ENCODE assay signal across 17 mouse cellular contexts in the genomic region with DNA sequence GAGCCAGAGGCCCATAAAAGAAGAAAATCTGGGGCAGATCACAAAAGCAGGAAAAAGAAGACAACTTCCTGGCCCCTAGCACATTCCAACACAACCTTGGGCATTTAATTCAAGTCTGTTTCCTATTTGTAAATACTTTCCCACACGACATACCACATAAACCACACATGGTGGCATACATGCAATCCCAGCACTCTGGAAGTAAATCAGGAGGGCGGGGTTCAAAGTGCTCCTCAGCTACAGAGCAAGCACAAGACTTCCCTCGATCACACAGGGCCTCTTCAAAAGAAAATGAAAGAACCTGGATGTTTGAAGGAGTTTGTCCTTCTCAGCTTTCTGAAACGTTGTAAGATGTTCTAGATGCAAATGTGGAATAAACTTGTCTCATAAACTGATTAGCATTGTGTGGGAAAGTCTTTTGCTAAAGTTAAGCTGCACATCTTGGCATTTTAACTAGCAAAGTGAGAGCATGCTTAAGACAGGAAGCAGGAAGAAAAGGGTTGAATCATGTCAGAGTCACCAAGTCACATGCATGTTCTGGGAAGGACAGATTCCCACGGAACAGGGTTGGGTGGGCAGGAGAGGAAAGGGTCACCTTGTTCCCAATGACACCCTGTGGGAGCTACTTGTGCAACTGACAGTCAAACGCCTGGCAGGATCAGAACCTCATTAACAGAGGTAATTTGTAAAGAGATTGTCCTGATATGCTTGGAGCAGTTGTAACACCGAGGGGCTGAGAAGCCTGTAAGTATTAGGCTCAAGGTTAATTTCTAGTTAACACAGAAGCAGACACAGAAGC. TPM values are rescaled to one million over a fixed set of nuclear protein-coding genes. Genes with fewer than 3 reads are reported as not detected.
DNase-seq lines count a peak whose midpoint lies in the region; ATAC-seq and TF ChIP-seq lines count a peak whose summit lies in the region.
"Had no signal": no experiment of that assay in that cellular context is flagged by ENCODE, and none has a peak within 500 bp of the region (broad histone marks: within the 10 kb centered on the region; RNA-seq: fewer than 3 reads in every experiment).

No protein-coding gene starts in this region.

- TF ChIP-seq POLR2A in brain, embryonic 14.5 days (IDR thresholded peaks at IDR 0.05; ENCODE audit: borderline replicate concordance, extremely low read depth, insufficient read depth, insufficient read length, poor library complexity, severe bottlenecking): no peak
- no peak for TF ChIP-seq POLR2A in myocyte (IDR thresholded peaks at IDR 0.05; ENCODE audit: insufficient read length, low read depth)

- DNase-seq in layer of hippocampus, adult 2 months (ENCODE audit: low spot score in 2 of 2): no peak
- no peak for DNase-seq in layer of hippocampus, postnatal 10 days (ENCODE audit: low spot score in 2 of 2)
- DNase-seq in brain, embryonic 14.5 days (ENCODE audit: low read depth): peak; percentile 7
- DNase-seq in adrenal gland, adult 2 months: no peak
- no peak for DNase-seq in embryo, embryonic 10.5 days (ENCODE audit: low spot score)
- DNase-seq: embryo, embryonic 11 days; gastrocnemius, postnatal 36 days; thymus, postnatal 25 days had no signal

- H3K4me3 ChIP-seq in layer of hippocampus, adult 2 months: no peak overlapping the region
- H3K4me3 ChIP-seq in myocyte: no peak overlapping the region
- H3K4me3 ChIP-seq: forebrain, embryonic 15.5 days; limb, embryonic 12.5 days; lung, embryonic 15.5 days; midbrain, embryonic 12.5 days; neural tube, embryonic 13.5 days had no signal

- no peaks in the 10 kb centered on the region for H3K36me3 ChIP-seq in myocyte (ENCODE audit: control insufficient read depth, insufficient read depth)
- H3K36me3 ChIP-seq: forebrain, embryonic 15.5 days; G1E; limb, embryonic 12.5 days; lung, embryonic 15.5 days; midbrain, embryonic 12.5 days; neural tube, embryonic 13.5 days had no signal

- peak overlapping the region; percentile 15 for H3K4me2 ChIP-seq in myocyte (ENCODE audit: low read depth)
- H3K4me2 ChIP-seq: forebrain, embryonic 15.5 days; limb, embryonic 12.5 days; lung, embryonic 15.5 days; midbrain, embryonic 12.5 days; neural tube, embryonic 13.5 days had no signal

- peak overlapping the region; percentile 74 for H3K27ac ChIP-seq in layer of hippocampus, adult 2 months
- H3K27ac ChIP-seq: forebrain, embryonic 15.5 days; limb, embryonic 12.5 days; lung, embryonic 15.5 days; midbrain, embryonic 12.5 days; neural tube, embryonic 13.5 days had no signal

- H3ac ChIP-seq in myocyte (ENCODE audit: control insufficient read depth, insufficient read length): no peak overlapping the region

- peak; percentile 38; the same call in 1 of the 2 replicates for ATAC-seq in granulocyte monocyte progenitor cell, adult 5-6 weeks (replicated peaks; ENCODE audit: poor library complexity, severe bottlenecking)
- ATAC-seq: forebrain, embryonic 15.5 days; hindbrain, embryonic 16.5 days had no signal

- H3K27me3 ChIP-seq in myocyte (ENCODE audit: control insufficient read depth, insufficient read depth, insufficient read length): no peaks in the 10 kb centered on the region
- H3K27me3 ChIP-seq: forebrain, embryonic 15.5 days; limb, embryonic 12.5 days; lung, embryonic 15.5 days; neural tube, embryonic 13.5 days had no signal

- no peaks in the 10 kb centered on the region for H3K79me2 ChIP-seq in myocyte (ENCODE audit: control insufficient read depth, insufficient read depth)

- TF ChIP-seq CTCF in layer of hippocampus, adult 2 months (conservative IDR thresholded peaks at IDR 0.05): no peak
- no peak for TF ChIP-seq CTCF in brain, embryonic 14.5 days (IDR thresholded peaks at IDR 0.05; ENCODE audit: borderline replicate concordance, extremely low read depth, insufficient read depth, insufficient read length)

TF ChIP-seq in myocyte, 11 proteins besides CTCF, POLR2A, EP300 and RAD21:
- TF ChIP-seq USF1 (IDR thresholded peaks at IDR 0.05; ENCODE audit: low read depth) (no peak), MYOD1 (IDR thresholded peaks at IDR 0.05; ENCODE audit: control insufficient read depth in 1 of 3, insufficient read length in 2 of 3, low read depth in 2 of 3) (no peak), TCF3 (IDR thresholded peaks at IDR 0.05; ENCODE audit: insufficient read length, low read depth) (no peak), TCF12 (IDR thresholded peaks at IDR 0.05; ENCODE audit: insufficient read depth, poor library complexity, severe bottlenecking) (no peak), CEBPB (IDR thresholded peaks at IDR 0.05; ENCODE audit: insufficient read depth, poor library complexity, severe bottlenecking) (no peak), SRF (IDR thresholded peaks at IDR 0.05; ENCODE audit: control insufficient read depth, insufficient read length, low read depth) (no peak), MYOG (IDR thresholded peaks at IDR 0.05; ENCODE audit: control insufficient read depth in 1 of 3, insufficient read depth in 1 of 3, insufficient read length in 2 of 3, low read depth in 2 of 3) (no peak), REST (IDR thresholded peaks at IDR 0.05; ENCODE audit: insufficient read depth, insufficient read length) (no peak), MAX (IDR thresholded peaks at IDR 0.05; ENCODE audit: low read depth) (no peak), POLR2AphosphoS2 (IDR thresholded peaks at IDR 0.05; ENCODE audit: insufficient read length, low read depth) (no peak)

RNA-seq across cellular contexts. Expression of a gene that starts 19.4 kb away (rescaled TPM):
- total RNA-seq in layer of hippocampus, adult 2 months (2021): 1 to 10 TPM in 1 of 2 experiments, under 1 TPM in 1; 0.82 to 1.4 TPM
- total RNA-seq in layer of hippocampus, postnatal 10 days (2021): 1 to 10 TPM; 1.2 to 1.8 TPM
- 0.67 and 0.79 TPM in 2 replicates for polyA plus RNA-seq in brain, embryonic 14.5 days (2012; rRNA removed)
- 6.7 and 8.8 TPM in 2 replicates for total RNA-seq in granulocyte monocyte progenitor cell, adult 5-6 weeks (2014; fragmentation: Nextera tagmentation)
- total RNA-seq in granulocyte monocyte progenitor cell, adult 5-6 weeks (2017): 2.9 and 3.2 TPM in 2 replicates
- 15.5 TPM for polyA plus RNA-seq in myocyte (2012; fragmentation: generic; extraction: Trizol)
- total RNA-seq in adrenal gland, adult 2 months (2021): 1 to 10 TPM in 1 of 2 experiments, under 1 TPM in 1; 0.69 to 2.3 TPM
- polyA plus RNA-seq in adrenal gland, adult 2 months (2012; rRNA removed): 0.30 and 0.31 TPM in 2 replicates

RNA-seq across cellular contexts. Expression of a gene that starts 25.4 kb away (rescaled TPM):
- total RNA-seq in layer of hippocampus, adult 2 months (2021): 1 to 10 TPM; 1.6 to 2.4 TPM
- 1 to 10 TPM; 2.7 to 3.0 TPM for total RNA-seq in layer of hippocampus, postnatal 10 days (2021)
- 0.82 and 0.96 TPM in 2 replicates for polyA plus RNA-seq in brain, embryonic 14.5 days (2012; rRNA removed)
- 77.4 and 94.9 TPM in 2 replicates for total RNA-seq in granulocyte monocyte progenitor cell, adult 5-6 weeks (2014; fragmentation: Nextera tagmentation)
- total RNA-seq in granulocyte monocyte progenitor cell, adult 5-6 weeks (2017): 61.3 and 96.4 TPM in 2 replicates
- 11.5 TPM for polyA plus RNA-seq in myocyte (2012; fragmentation: generic; extraction: Trizol)
- 1 to 10 TPM; 1.1 to 3.3 TPM for total RNA-seq in adrenal gland, adult 2 months (2021)
- polyA plus RNA-seq in adrenal gland, adult 2 months (2012; rRNA removed): 0.15 and 0.75 TPM in 2 replicates

RNA-seq across cellular contexts. Expression of a gene that starts 37.0 kb away (rescaled TPM):
- 10 to 100 TPM; 42.9 to 52.8 TPM for total RNA-seq in layer of hippocampus, adult 2 months (2021)
- 10 to 100 TPM; 31.5 to 35.3 TPM for total RNA-seq in layer of hippocampus, postnatal 10 days (2021)
- 0.09 and 0.37 TPM in 2 replicates for polyA plus RNA-seq in brain, embryonic 14.5 days (2012; rRNA removed)
- 19.3 and 43.7 TPM in 2 replicates for total RNA-seq in granulocyte monocyte progenitor cell, adult 5-6 weeks (2014; fragmentation: Nextera tagmentation)
- total RNA-seq in granulocyte monocyte progenitor cell, adult 5-6 weeks (2017): 27.4 and 31.4 TPM in 2 replicates
- 2.7 TPM for polyA plus RNA-seq in myocyte (2012; fragmentation: generic; extraction: Trizol)
- 100 to 1,000 TPM; 114 to 135 TPM for total RNA-seq in adrenal gland, adult 2 months (2021)
- polyA plus RNA-seq in adrenal gland, adult 2 months (2012; rRNA removed): 56.4 and 56.8 TPM in 2 replicates
- polyA plus RNA-seq: G1E; midbrain, embryonic 12.5 days; neural tube, embryonic 13.5 days had no signal

RNA-seq across cellular contexts. Expression of a gene that starts 46.1 kb away (rescaled TPM):
- total RNA-seq in layer of hippocampus, adult 2 months (2021): 10 to 100 TPM in 1 of 2 experiments, 1 to 10 TPM in 1; 8.5 to 10.0 TPM
- total RNA-seq in layer of hippocampus, postnatal 10 days (2021): 1 to 10 TPM; 6.7 to 9.3 TPM
- polyA plus RNA-seq in brain, embryonic 14.5 days (2012; rRNA removed): 7.3 and 9.8 TPM in 2 replicates
- total RNA-seq in granulocyte monocyte progenitor cell, adult 5-6 weeks (2014; fragmentation: Nextera tagmentation): 1.8 and 2.3 TPM in 2 replicates
- 7.5 and 20.4 TPM in 2 replicates for total RNA-seq in granulocyte monocyte progenitor cell, adult 5-6 weeks (2017)
- 206 TPM for polyA plus RNA-seq in myocyte (2012; fragmentation: generic; extraction: Trizol)
- 100 to 1,000 TPM; 156 to 178 TPM for total RNA-seq in adrenal gland, adult 2 months (2021)
- 182 and 309 TPM in 2 replicates for polyA plus RNA-seq in adrenal gland, adult 2 months (2012; rRNA removed)
- total RNA-seq: G1E had no signal
- polyA plus RNA-seq: G1E had no signal

RNA-seq across cellular contexts. Expression of a gene that starts 59.1 kb away (rescaled TPM):
- total RNA-seq in layer of hippocampus, adult 2 months (2021): 1 to 10 TPM; 5.1 to 5.3 TPM
- total RNA-seq in layer of hippocampus, postnatal 10 days (2021): 1 to 10 TPM; 6.7 to 7.3 TPM
- polyA plus RNA-seq in brain, embryonic 14.5 days (2012; rRNA removed): 7.6 and 7.9 TPM in 2 replicates
- total RNA-seq in granulocyte monocyte progenitor cell, adult 5-6 weeks (2014; fragmentation: Nextera tagmentation): 6.2 and 6.7 TPM in 2 replicates
- total RNA-seq in granulocyte monocyte progenitor cell, adult 5-6 weeks (2017): 7.0 and 13.9 TPM in 2 replicates
- polyA plus RNA-seq in myocyte (2012; fragmentation: generic; extraction: Trizol): 5.1 TPM
- 1 to 10 TPM; 1.4 to 3.2 TPM for total RNA-seq in adrenal gland, adult 2 months (2021)
- 1.8 and 2.1 TPM in 2 replicates for polyA plus RNA-seq in adrenal gland, adult 2 months (2012; rRNA removed)

Comparison
In these comparisons a context has a peak if more than half of its experiments do, and no peak if none do; other contexts are left out.
1. RNA of a gene that starts 25.4 kb away (total RNA-seq): 61.3 to 96.4 TPM in granulocyte monocyte progenitor cell, adult 5-6 weeks; 1.1 to 3.3 TPM in adrenal gland, adult 2 months, 2.7 to 3.0 TPM in layer of hippocampus, postnatal 10 days and 1.6 to 2.4 TPM in layer of hippocampus, adult 2 months; every median in the first group is over 10 times any median in the second.